Mouse (Mus musculus) lung, adult 2 months (tissue): ENCODE data around the gene Fabp3. TPM values are rescaled to one million over a fixed set of nuclear protein-coding genes. Genes with fewer than 3 reads are reported as not detected.

Experiments
- DNase-seq: peaks from one replicate; pipeline ENCODE4 v3.0.0; 2022
- H3K4me1 ChIP-seq: fragments of 200-500 bp; 2 replicates; pipeline ENCODE4 v1.6.1; 2011; ENCODE audit warnings: low read length; ENCODE audit not compliant: control insufficient read depth, insufficient read depth
- H3K4me3 ChIP-seq: fragments of 200-500 bp; replicated peaks from 2 replicates; pipeline ENCODE3; 2011; ENCODE audit warnings: low read depth, mild to moderate bottlenecking, control low read depth, low read length; ENCODE audit errors: extremely low read depth
- CTCF ChIP-seq: fragments of 200-500 bp; IDR thresholded peaks from 2 replicates; pipeline ENCODE4 v1.5.1; 2011; ENCODE audit warnings: mild to moderate bottlenecking, low read length, control low read depth; ENCODE audit not compliant: insufficient read depth
- POLR2A ChIP-seq: fragments of 200-500 bp; IDR thresholded peaks from 2 replicates; pipeline ENCODE4 v1.6.1; 2011; ENCODE audit warnings: low read depth, mild to moderate bottlenecking, control low read depth, low read length, borderline replicate concordance; ENCODE audit errors: extremely low read depth
- WGBS: fragments of 180-500 bp; shearing (Covaris S2); methylation state at CpG from one replicate; pipeline ENCODE4 v1.1.7; 2018; 5-methylcytosine and 5-hydroxymethylcytosine counted together
- polyA plus RNA-seq: library from polyadenylated mRNA; depleted of rRNA; stranded (reverse); fragments of >200 nt; gene quantifications from 2 replicates; pipeline ENCODE4 v1.2.3, GENCODE M21; 2012

The Fabp3 gene
- polyA plus RNA-seq, 1 experiment: 75.4 TPM

- 67% methylated on average over 10 of the region's 10 CpGs for WGBS
- H3K4me1 ChIP-seq: no peaks in the 10 kb centered on the region
- TF ChIP-seq POLR2A (no peak), CTCF (no peak)
- DNase-seq: peak; percentile 10
- no peak overlapping the region for H3K4me3 ChIP-seq
Observed at GRCm38 (mm10) chr4:130306796-130307630, 1.4 kb upstream of the Fabp3 start.

- Histone ChIP-seq H3K4me1 (no peaks in the 10 kb centered on the region), H3K4me3 (peak overlapping the region; percentile 3)
- WGBS: 2% methylated on average over 23 of the region's 23 CpGs
- TF ChIP-seq POLR2A (no peak), CTCF (no peak)
- DNase-seq: peak; percentile 57
Observed at GRCm38 (mm10) chr4:130307851-130308230, 554 bp upstream of the Fabp3 start.

DNA sequence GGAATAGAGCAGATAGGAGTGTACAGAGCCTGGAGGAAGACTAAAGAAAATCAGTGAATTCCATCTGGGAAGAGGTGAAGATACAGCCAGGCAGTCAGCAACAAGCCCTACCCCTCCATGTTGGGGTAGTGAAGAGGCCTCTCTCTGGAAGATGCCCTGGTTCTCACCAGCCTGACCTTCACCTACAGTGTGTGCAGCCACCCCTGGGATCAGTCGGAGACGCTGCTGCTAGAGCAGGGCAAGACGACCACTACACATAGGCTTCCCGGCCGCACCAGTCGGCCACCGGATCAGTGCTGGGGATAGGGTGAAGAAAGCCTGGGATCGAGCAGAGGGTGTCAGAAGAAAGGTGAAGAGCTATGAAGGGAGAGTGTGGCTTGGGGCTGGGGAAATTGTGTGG, 859 bp downstream of the Fabp3 start:
- no peak for DNase-seq
- 67% methylated on average over 8 of the region's 8 CpGs for WGBS
- TF ChIP-seq POLR2A: no peak
- TF ChIP-seq CTCF: no peak
- H3K4me1 ChIP-seq: no peaks in the 10 kb centered on the region
- H3K4me3 ChIP-seq: no peak overlapping the region

DNA sequence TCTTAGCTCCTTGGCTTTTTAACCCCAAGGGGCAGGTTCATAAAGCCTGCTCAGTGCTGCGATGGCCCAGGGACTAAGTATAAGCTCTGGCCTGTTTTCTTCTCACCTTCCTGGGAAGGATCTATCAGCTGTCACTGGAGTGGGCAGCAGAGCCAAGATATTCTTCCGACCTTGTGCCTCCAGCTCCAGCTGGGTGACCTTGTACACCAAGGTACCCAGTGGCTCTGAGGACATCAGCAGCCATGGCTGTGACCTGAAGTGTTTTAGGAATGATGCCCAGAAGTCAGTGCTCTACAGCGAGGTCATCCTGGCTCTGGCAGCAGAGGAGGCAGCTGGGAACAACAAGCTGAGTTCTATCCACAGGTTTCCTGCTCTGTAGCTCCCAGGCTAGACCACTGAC, 4.1 kb downstream of the Fabp3 start:
- H3K4me3 ChIP-seq: no peak overlapping the region
- DNase-seq: no peak

GRCm38 (mm10) chr4:130313552-130313951, 5.2 kb downstream of the Fabp3 start:
- no peak overlapping the region for H3K4me3 ChIP-seq
- TF ChIP-seq CTCF: no peak
- TF ChIP-seq POLR2A: no peak
- 86% methylated on average over 4 of the region's 4 CpGs for WGBS
- DNase-seq: no peak
- no peaks in the 10 kb centered on the region for H3K4me1 ChIP-seq

More for the DNA sequence above, 4.1 kb downstream of the Fabp3 start:
- TF ChIP-seq POLR2A (no peak), CTCF (no peak)
- WGBS: 78% methylated on average over 3 of the region's 3 CpGs
- H3K4me1 ChIP-seq: no peaks in the 10 kb centered on the region

- TF ChIP-seq POLR2A: no peak
- TF ChIP-seq CTCF: no peak
- no peak for DNase-seq
- Histone ChIP-seq H3K4me3 (no peak overlapping the region), H3K4me1 (no peaks in the 10 kb centered on the region)
- 61% methylated on average over 13 of the region's 13 CpGs for WGBS
Observed at GRCm38 (mm10) chr4:130315771-130316527, 7.6 kb downstream of the Fabp3 start.

- DNase-seq: no peak
- 75% methylated on average over 10 of the region's 10 CpGs for WGBS
- Histone ChIP-seq H3K4me3 (no peak overlapping the region), H3K4me1 (no peaks in the 10 kb centered on the region)
- TF ChIP-seq POLR2A: no peak
- no peak for TF ChIP-seq CTCF
Observed at GRCm38 (mm10) chr4:130316691-130317090, 8.3 kb downstream of the Fabp3 start.

- WGBS: 69% methylated on average over 3 of the region's 3 CpGs
- TF ChIP-seq POLR2A (no peak), CTCF (no peak)
- no peak for DNase-seq
- Histone ChIP-seq H3K4me3 (no peak overlapping the region), H3K4me1 (no peaks in the 10 kb centered on the region)
Observed at GRCm38 (mm10) chr4:130318122-130318521, 9.7 kb downstream of the Fabp3 start.

- Histone ChIP-seq H3K4me3 (no peak overlapping the region), H3K4me1 (no peaks in the 10 kb centered on the region)
- WGBS: 85% methylated on average over 7 of the region's 7 CpGs
- no peak for DNase-seq
- TF ChIP-seq CTCF (no peak), POLR2A (no peak)
Observed at GRCm38 (mm10) chr4:130319564-130319963, 11.2 kb downstream of the Fabp3 start.
